Mouse (Mus musculus) limb, embryonic 14.5 days (tissue): ENCODE results near the gene Acpp. TPM values are rescaled to one million over a fixed set of nuclear protein-coding genes. Genes with fewer than 3 reads are reported as not detected.
"Not testable (repeated sequence)": the region's sequence is repeated elsewhere in the genome, so short reads cannot be mapped to it uniquely, and the experiment has no call there.

Experiments used
- ATAC-seq: fragments of 200-750 bp; cut with Nextera tagmentation; 2 replicates; pipeline ENCODE4 v1.8.0; 2017; ENCODE audit warnings: low read depth, moderate number of reproducible peaks, moderate TSS enrichment; ENCODE audit not compliant: low FRiP score
- DNase-seq: peaks from one replicate; pipeline ENCODE4 v3.0.0-alpha.2; 2015; ENCODE audit warnings: low spot score
- H3K27ac ChIP-seq: fragments of 300-500 bp; sonication (generic); replicated peaks from 2 replicates; pipeline ENCODE4 v1.5.1; 2014; ENCODE audit warnings: low read depth, mild to moderate bottlenecking, low read length, moderate library complexity, mixed read lengths
- H3K27me3 ChIP-seq: fragments of 300-500 bp; sonication (generic); 2 replicates; pipeline ENCODE4 v1.6.1; 2014; ENCODE audit warnings: low read length, mixed read lengths; ENCODE audit not compliant: control insufficient read depth, insufficient read depth
- H3K36me3 ChIP-seq: fragments of 300-500 bp; sonication (generic); 2 replicates; pipeline ENCODE4 v1.6.1; 2014; ENCODE audit warnings: mild to moderate bottlenecking, low read length, moderate library complexity, mixed read lengths; ENCODE audit not compliant: control insufficient read depth, insufficient read depth
- H3K4me1 ChIP-seq: fragments of 300-500 bp; sonication (generic); 2 replicates; pipeline ENCODE4 v1.6.1; 2014; ENCODE audit warnings: antibody characterized with exemption, low read length, mixed read lengths; ENCODE audit not compliant: control insufficient read depth, insufficient read depth
- H3K4me2 ChIP-seq: fragments of 300-500 bp; sonication (generic); replicated peaks from 2 replicates; pipeline ENCODE4 v1.6.1; 2014; ENCODE audit warnings: low read depth, mild to moderate bottlenecking, low read length, moderate library complexity; ENCODE audit not compliant: severe bottlenecking
- H3K4me3 ChIP-seq: fragments of 300-500 bp; sonication (generic); replicated peaks from 2 replicates; pipeline ENCODE4 v1.5.1; 2014; ENCODE audit warnings: low read length
- H3K9ac ChIP-seq: fragments of 300-500 bp; sonication (generic); 2 replicates; pipeline ENCODE4 v1.6.1; 2014; ENCODE audit warnings: mild to moderate bottlenecking, low read depth, low read length, moderate library complexity; ENCODE audit not compliant: severe bottlenecking
- H3K9me3 ChIP-seq: fragments of 300-500 bp; sonication (generic); 2 replicates; pipeline ENCODE4 v1.6.1; 2016; ENCODE audit warnings: low read length; ENCODE audit not compliant: control insufficient read depth
- POLR2A ChIP-seq: fragments of 200-500 bp; IDR thresholded peaks from 2 replicates; pipeline ENCODE4 v1.8.0; 2012; ENCODE audit warnings: inconsistent platforms, mild to moderate bottlenecking, moderate library complexity, borderline replicate concordance; ENCODE audit not compliant: insufficient read depth, insufficient read length; ENCODE audit errors: extremely low read depth
- WGBS: fragments of 180-500 bp; shearing (Covaris S2); extraction: QIAGEN DNeasy Blood & Tissue Kit; methylation state at CpG from one replicate; pipeline ENCODE4 v1.1.7; 2014; 5-methylcytosine and 5-hydroxymethylcytosine counted together
- polyA plus RNA-seq, 2 experiments: library from polyadenylated mRNA; depleted of rRNA in 1 of 2; stranded (reverse) in 1 of 2; unstranded in 1 of 2; fragments of >200 nt; fragmentation: Nextera tagmentation in 1 of 2; extraction: Ambion mirVana in 1 of 2; gene quantifications; 2 replicates each; pipeline versions ENCODE4 v1.2.1 to v1.2.3; 2012 to 2014

Gene Acpp
- polyA plus RNA-seq, 2 experiments = 1.7 to 2.7 TPM

GRCm38 (mm10) chr9:104366983-104367382 is 29.4 kb upstream of the Acpp start:
- TF ChIP-seq POLR2A = no peak
- Histone ChIP-seq H3K27ac (no peak overlapping the region), H3K9ac (no peak overlapping the region), H3K4me3 (no peak overlapping the region), H3K4me1 (no peaks in the 10 kb centered on the region), H3K4me2 (no peak overlapping the region), H3K9me3 (no peaks in the 10 kb centered on the region), H3K36me3 (no peaks in the 10 kb centered on the region), H3K27me3 (no peaks in the 10 kb centered on the region)
- 89% methylated on average over 2 of the region's 2 CpGs for WGBS
- no peak for DNase-seq
- ATAC-seq = no peak

- H3K4me1 ChIP-seq, ATAC-seq, H3K9ac ChIP-seq, H3K4me3 ChIP-seq, H3K27ac ChIP-seq, H3K27me3 ChIP-seq, DNase-seq, H3K4me2 ChIP-seq, H3K36me3 ChIP-seq, H3K9me3 ChIP-seq: not testable (repeated sequence)
- 81% methylated on average over 1 of the region's 1 CpGs for WGBS
Observed at GRCm38 (mm10) chr9:104361951-104362350, 24.4 kb upstream of the Acpp start.

GRCm38 (mm10) chr9:104361073-104361891 is 23.7 kb upstream of the Acpp start:
- WGBS = 62% methylated on average over 17 of the region's 17 CpGs
- DNase-seq (no peak), ATAC-seq (no peak)
- no peaks in the 10 kb centered on the region for H3K27me3 ChIP-seq
- H3K9me3 ChIP-seq = no peaks in the 10 kb centered on the region
- H3K4me1 ChIP-seq = no peaks in the 10 kb centered on the region
- no peak overlapping the region for H3K9ac ChIP-seq
- no peak for TF ChIP-seq POLR2A
- H3K4me2 ChIP-seq = no peak overlapping the region
- no peak overlapping the region for H3K27ac ChIP-seq
- H3K36me3 ChIP-seq = no peaks in the 10 kb centered on the region
- no peak overlapping the region for H3K4me3 ChIP-seq

GRCm38 (mm10) chr9:104360389-104360788 is 22.8 kb upstream of the Acpp start:
- WGBS = 87% methylated on average over 4 of the region's 4 CpGs
- ATAC-seq = no peak
- H3K27me3 ChIP-seq = no peaks in the 10 kb centered on the region

GRCm38 (mm10) chr9:104355521-104356270 is 18.1 kb upstream of the Acpp start:
- Histone ChIP-seq H3K4me1 (no peaks in the 10 kb centered on the region), H3K9me3 (no peaks in the 10 kb centered on the region), H3K36me3 (no peaks in the 10 kb centered on the region), H3K27ac (no peak overlapping the region), H3K9ac (no peak overlapping the region), H3K4me2 (no peak overlapping the region), H3K4me3 (no peak overlapping the region), H3K27me3 (no peaks in the 10 kb centered on the region)
- no peak for TF ChIP-seq POLR2A
- DNase-seq (no peak), ATAC-seq (no peak)
- 78% methylated on average over 8 of the region's 8 CpGs for WGBS

More at GRCm38 (mm10) chr9:104360389-104360788, 22.8 kb upstream of the Acpp start:
- no peak for TF ChIP-seq POLR2A
- no peak for DNase-seq
- Histone ChIP-seq H3K9ac (no peak overlapping the region), H3K4me1 (no peaks in the 10 kb centered on the region), H3K4me2 (no peak overlapping the region), H3K4me3 (no peak overlapping the region), H3K36me3 (no peaks in the 10 kb centered on the region), H3K27ac (no peak overlapping the region), H3K9me3 (no peaks in the 10 kb centered on the region)
